Mouse (Mus musculus) limb, embryonic 10.5 days (tissue): ENCODE results near the gene Snip1. TPM values are rescaled to one million over a fixed set of nuclear protein-coding genes. Genes with fewer than 3 reads are reported as not detected.

Experiments used
- DNase-seq: peaks from one replicate; pipeline ENCODE4 v3.0.0-alpha.2; 2017; ENCODE audit warnings: low spot score
- H3K27ac ChIP-seq: fragments of 300-500 bp; sonication (generic); 2 replicates; pipeline ENCODE4 v1.5.1; 2016; ENCODE audit warnings: mild to moderate bottlenecking
- H3K27me3 ChIP-seq: fragments of 300-500 bp; sonication (generic); 2 replicates; pipeline ENCODE4 v1.6.1; 2016; ENCODE audit warnings: low read depth, mild to moderate bottlenecking; ENCODE audit not compliant: poor library complexity, severe bottlenecking
- H3K36me3 ChIP-seq: fragments of 300-500 bp; sonication (generic); 2 replicates; pipeline ENCODE4 v1.6.1; 2016; ENCODE audit warnings: mild to moderate bottlenecking, moderate library complexity
- H3K4me1 ChIP-seq: fragments of 300-500 bp; sonication (generic); 2 replicates; pipeline ENCODE4 v1.6.1; 2016
- H3K4me3 ChIP-seq: fragments of 300-500 bp; sonication (generic); 2 replicates; pipeline ENCODE4 v1.5.1; 2016; ENCODE audit warnings: mild to moderate bottlenecking, moderate library complexity
- H3K9me3 ChIP-seq: fragments of 300-500 bp; sonication (generic); replicated peaks from 2 replicates; pipeline ENCODE4 v1.6.1; 2016; ENCODE audit warnings: mild to moderate bottlenecking
- WGBS: fragments of 180-500 bp; shearing (Covaris S2); methylation state at CpG from one replicate; pipeline ENCODE4 v1.1.7; 2016; 5-methylcytosine and 5-hydroxymethylcytosine counted together
- polyA plus RNA-seq: library from polyadenylated mRNA; unstranded; fragments of >200 nt; fragmentation: Nextera tagmentation; extraction: Ambion mirVana; gene quantifications from 2 replicates; pipeline ENCODE4 v1.2.1, GENCODE M21; 2016

Gene Snip1
- 35.5 and 35.7 TPM in 2 replicates for polyA plus RNA-seq

- 1% methylated on average over 78 of the region's 78 CpGs for WGBS
- H3K9me3 ChIP-seq: no peaks in the 10 kb centered on the region
- peak within 1 kb of the TSS; percentile 86 for H3K27ac ChIP-seq
- DNase-seq: peak; percentile 98
- peak within 1 kb of the TSS; percentile 97 for H3K4me3 ChIP-seq
- peaks cover 23% of the 10 kb centered on the region for H3K4me1 ChIP-seq
- H3K36me3 ChIP-seq: peaks cover 38% of the 10 kb centered on the region
- peaks cover 20% of the 10 kb centered on the region; the same call in 1 of the 2 replicates for H3K27me3 ChIP-seq
Measured at GRCm38 (mm10) chr4:125066490-125067370, at the start of gene Snip1. Gene Snip1, plus strand, starts transcription at chr4:125066672.

GRCm38 (mm10) chr4:125017431-125017830, 49.0 kb upstream of the Snip1 start:
- no peak overlapping the region for H3K27ac ChIP-seq
- H3K36me3 ChIP-seq: no peaks in the 10 kb centered on the region
- WGBS: 88% methylated on average over 11 of the region's 11 CpGs
- H3K4me3 ChIP-seq: no peak overlapping the region
- H3K4me1 ChIP-seq: no peaks in the 10 kb centered on the region
- no peak for DNase-seq
- H3K27me3 ChIP-seq: peaks cover 93% of the 10 kb centered on the region
- H3K9me3 ChIP-seq: no peaks in the 10 kb centered on the region

GRCm38 (mm10) chr4:125020780-125021538, 45.5 kb upstream of the Snip1 start:
- H3K27me3 ChIP-seq: peaks cover 93% of the 10 kb centered on the region
- 37% methylated on average over 11 of the region's 11 CpGs for WGBS
- H3K27ac ChIP-seq: no peak overlapping the region

DNA sequence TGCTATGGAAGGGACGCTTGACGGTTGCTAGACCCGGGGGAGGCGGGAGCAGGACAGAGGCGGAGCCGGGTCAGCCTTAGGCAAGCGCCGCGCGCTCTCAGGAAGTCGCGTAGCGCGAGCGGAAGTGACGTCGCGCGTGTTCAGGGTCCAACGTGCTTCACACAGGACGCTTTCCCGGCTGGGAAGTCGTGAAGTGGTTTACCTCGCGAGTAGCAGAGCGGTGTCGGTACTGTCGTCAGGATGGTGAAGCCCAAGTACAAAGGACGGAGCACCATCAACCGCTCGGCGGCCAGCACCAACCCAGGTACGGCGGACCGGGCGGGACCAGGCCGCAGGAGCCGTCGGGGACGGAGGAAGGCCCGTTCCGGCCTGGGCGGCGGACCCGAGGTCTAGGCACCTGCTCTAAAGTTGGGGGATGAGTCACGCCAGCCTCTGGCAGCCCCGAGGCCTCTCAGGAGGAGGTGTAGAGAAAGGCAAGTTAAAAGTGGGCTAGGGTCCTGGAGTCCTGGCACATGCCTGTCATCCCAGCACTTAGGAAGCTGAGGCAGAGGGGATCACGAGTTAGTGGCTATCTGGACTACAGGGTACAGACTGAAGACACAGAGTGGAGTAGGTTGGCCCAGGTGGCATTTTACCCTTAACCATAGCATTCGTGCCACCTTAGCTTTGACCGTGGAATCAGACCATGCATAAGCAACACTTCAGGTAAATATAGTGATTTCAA, 36.4 kb upstream of the Snip1 start:
- under 1% methylated on average over 50 of the region's 50 CpGs for WGBS
- peak; percentile 99 for DNase-seq
- Histone ChIP-seq H3K27ac (peak overlapping the region; percentile 89), H3K27me3 (peaks cover 34% of the 10 kb centered on the region), H3K9me3 (no peaks in the 10 kb centered on the region), H3K36me3 (peaks cover 30% of the 10 kb centered on the region), H3K4me3 (peak overlapping the region; percentile 99), H3K4me1 (peaks cover 18% of the 10 kb centered on the region)

More at GRCm38 (mm10) chr4:125020780-125021538, 45.5 kb upstream of the Snip1 start:
- DNase-seq: peak; percentile 40
- Histone ChIP-seq H3K36me3 (no peaks in the 10 kb centered on the region), H3K4me3 (no peak overlapping the region), H3K9me3 (no peaks in the 10 kb centered on the region), H3K4me1 (no peaks in the 10 kb centered on the region)

- no peak overlapping the region for H3K27ac ChIP-seq
- no peak for DNase-seq
- H3K4me3 ChIP-seq: no peak overlapping the region
- no peaks in the 10 kb centered on the region for H3K27me3 ChIP-seq
- H3K36me3 ChIP-seq: peaks cover 71% of the 10 kb centered on the region
- no peaks in the 10 kb centered on the region for H3K9me3 ChIP-seq
- peaks cover 16% of the 10 kb centered on the region for H3K4me1 ChIP-seq
- 94% methylated on average over 4 of the region's 4 CpGs for WGBS
Measured at GRCm38 (mm10) chr4:125034341-125034740, 32.1 kb upstream of the Snip1 start.

GRCm38 (mm10) chr4:125044454-125044853, 22.0 kb upstream of the Snip1 start:
- no peak overlapping the region for H3K27ac ChIP-seq
- H3K4me3 ChIP-seq: no peak overlapping the region
- DNase-seq: no peak
- WGBS: 91% methylated on average over 7 of the region's 7 CpGs
- peaks cover 99% of the 10 kb centered on the region for H3K36me3 ChIP-seq
- no peaks in the 10 kb centered on the region for H3K27me3 ChIP-seq
- H3K9me3 ChIP-seq: no peaks in the 10 kb centered on the region
- H3K4me1 ChIP-seq: no peaks in the 10 kb centered on the region

GRCm38 (mm10) chr4:125055385-125055784, 11.1 kb upstream of the Snip1 start:
- H3K27me3 ChIP-seq: peaks cover 45% of the 10 kb centered on the region
- peaks cover 59% of the 10 kb centered on the region for H3K36me3 ChIP-seq
- WGBS: 93% methylated on average over 9 of the region's 9 CpGs
- H3K4me3 ChIP-seq: no peak overlapping the region
- H3K4me1 ChIP-seq: peaks cover 39% of the 10 kb centered on the region
- no peaks in the 10 kb centered on the region for H3K9me3 ChIP-seq
- no peak overlapping the region for H3K27ac ChIP-seq
- no peak for DNase-seq

- Histone ChIP-seq H3K4me3 (no peak overlapping the region), H3K4me1 (peaks cover 39% of the 10 kb centered on the region), H3K27ac (peak overlapping the region; percentile 57; the same call in 1 of the 2 replicates), H3K9me3 (no peaks in the 10 kb centered on the region), H3K36me3 (peaks cover 49% of the 10 kb centered on the region), H3K27me3 (peaks cover 46% of the 10 kb centered on the region)
- WGBS: 48% methylated on average over 4 of the region's 4 CpGs
- DNase-seq: peak; percentile 47
Measured at GRCm38 (mm10) chr4:125056476-125056875, 10.0 kb upstream of the Snip1 start.

DNA sequence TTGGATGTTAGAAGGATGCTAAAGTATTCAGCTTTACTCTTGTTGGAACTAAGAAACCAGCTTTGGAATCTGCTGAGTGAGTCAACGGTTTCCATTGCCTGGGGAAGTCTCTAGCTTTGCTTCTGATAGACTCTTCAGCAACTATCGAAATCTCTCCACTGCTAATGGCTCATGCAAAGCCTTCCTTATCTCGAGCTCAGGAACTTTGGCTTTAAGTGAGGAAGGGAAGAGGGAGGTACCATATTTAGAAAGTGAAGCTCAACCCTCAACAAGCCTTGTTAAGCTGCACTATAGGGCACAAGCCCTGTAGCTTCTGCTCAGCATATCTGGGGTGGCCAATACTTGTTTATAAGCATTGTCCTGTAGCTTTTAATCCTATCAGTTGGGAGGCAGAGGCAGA, 9.2 kb upstream of the Snip1 start:
- no peak overlapping the region for H3K4me3 ChIP-seq
- H3K27ac ChIP-seq: peak overlapping the region; percentile 20; the same call in 1 of the 2 replicates
- H3K27me3 ChIP-seq: peaks cover 45% of the 10 kb centered on the region
- WGBS: 47% methylated on average over 3 of the region's 3 CpGs
- H3K4me1 ChIP-seq: peaks cover 39% of the 10 kb centered on the region
- H3K36me3 ChIP-seq: peaks cover 41% of the 10 kb centered on the region
- DNase-seq: no peak
- no peaks in the 10 kb centered on the region for H3K9me3 ChIP-seq

GRCm38 (mm10) chr4:125058033-125058432, 8.4 kb upstream of the Snip1 start:
- no peak for DNase-seq
- no peak overlapping the region for H3K4me3 ChIP-seq
- H3K27ac ChIP-seq: no peak overlapping the region
- peaks cover 42% of the 10 kb centered on the region for H3K27me3 ChIP-seq
- 60% methylated on average over 5 of the region's 5 CpGs for WGBS
- peaks cover 39% of the 10 kb centered on the region for H3K4me1 ChIP-seq
- no peaks in the 10 kb centered on the region for H3K9me3 ChIP-seq
- peaks cover 33% of the 10 kb centered on the region for H3K36me3 ChIP-seq

GRCm38 (mm10) chr4:125059025-125059424, 7.4 kb upstream of the Snip1 start:
- 3% methylated on average over 8 of the region's 8 CpGs for WGBS
- DNase-seq: peak; percentile 70
- Histone ChIP-seq H3K9me3 (no peaks in the 10 kb centered on the region), H3K27me3 (peaks cover 38% of the 10 kb centered on the region), H3K4me1 (peaks cover 39% of the 10 kb centered on the region), H3K36me3 (peaks cover 23% of the 10 kb centered on the region), H3K27ac (no peak overlapping the region), H3K4me3 (peak overlapping the region; percentile 13; the same call in 1 of the 2 replicates)

DNA sequence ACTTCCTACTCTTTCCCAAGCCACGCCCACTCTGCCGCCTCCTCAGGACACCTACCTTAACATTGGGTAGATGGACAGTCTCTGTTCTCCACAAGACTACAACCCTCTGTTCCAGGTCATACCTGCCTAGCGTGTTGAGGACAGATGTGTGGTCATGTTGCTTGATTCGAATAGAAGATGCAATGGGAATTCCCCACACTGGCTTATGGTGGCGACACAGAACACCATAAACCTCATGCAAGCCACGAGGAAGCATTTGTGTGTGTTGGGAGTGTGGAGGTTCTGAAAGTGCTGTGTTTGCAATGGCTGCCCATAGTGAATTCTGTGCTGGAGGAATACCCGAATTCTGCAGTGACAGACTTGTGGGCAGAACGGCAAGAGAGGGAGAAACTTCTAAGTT, 2.6 kb upstream of the Snip1 start:
- Histone ChIP-seq H3K4me1 (peaks cover 25% of the 10 kb centered on the region), H3K27ac (no peak overlapping the region), H3K4me3 (no peak overlapping the region), H3K36me3 (peaks cover 9% of the 10 kb centered on the region), H3K9me3 (no peaks in the 10 kb centered on the region), H3K27me3 (peaks cover 33% of the 10 kb centered on the region; the same call in 1 of the 2 replicates)
- no peak for DNase-seq
- 76% methylated on average over 8 of the region's 8 CpGs for WGBS
